Mouse (Mus musculus) lung, postnatal 0 days (tissue): ENCODE data around the gene Actr1a.
A peak's percentile ranks its signal among the peaks of the same experiment; 100 is the strongest.

Experiments
- CTCF ChIP-seq: IDR thresholded peaks from 2 replicates; pipeline ENCODE4 v1.5.1; 2016; ENCODE audit warnings: antibody characterized with exemption, mild to moderate bottlenecking
- EP300 ChIP-seq: IDR thresholded peaks from 2 replicates; pipeline ENCODE4 v1.6.1; 2016; ENCODE audit warnings: antibody characterized with exemption, mild to moderate bottlenecking, control low read depth

GRCm38 (mm10) chr19:46338942-46339286 lies 56.6 kb downstream of the Actr1a start:
- TF ChIP-seq CTCF (no peak), EP300 (peak; percentile 7; the same call in 1 of the 2 replicates)
